Mouse (Mus musculus): ENCODE data around the gene Myh7b. TPM values are rescaled to one million over a fixed set of nuclear protein-coding genes. Genes with fewer than 3 reads are reported as not detected.
A peak's percentile ranks its signal among the peaks of the same experiment; 100 is the strongest.

Myh7b gene
- polyA plus RNA-seq, 1 experiment from 2014 or later, result 0.75 TPM

DNA sequence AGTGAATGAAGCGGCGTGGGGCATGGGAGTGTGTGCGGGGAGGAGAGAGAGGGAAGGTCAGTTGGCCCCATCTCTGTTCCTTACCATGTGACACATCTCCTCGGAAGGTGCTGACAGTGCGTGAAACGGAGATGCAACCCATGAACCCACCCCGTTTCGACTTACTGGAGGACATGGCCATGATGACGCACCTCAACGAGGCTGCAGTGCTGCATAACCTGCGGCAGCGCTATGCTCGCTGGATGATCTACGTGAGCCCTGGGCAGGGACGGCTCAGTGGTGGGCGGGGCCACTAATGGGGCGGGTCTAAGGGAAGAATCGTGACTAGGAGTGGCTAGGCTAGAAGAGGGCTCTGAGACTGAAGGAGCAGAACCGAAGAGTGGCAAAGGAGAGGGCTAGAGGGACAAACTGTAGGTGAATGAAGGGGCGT, 2.3 kb downstream of the Myh7b start:
- Histone ChIP-seq H3K27me3 (ENCODE audit: control insufficient read depth, insufficient read depth, low read depth, low read length) (no peaks in the 10 kb centered on the region), H3K9me3 (ENCODE audit: control insufficient read depth, low read length) (no peaks in the 10 kb centered on the region), H3K9ac (ENCODE audit: low read length) (no peak overlapping the region), H3K36me3 (ENCODE audit: control insufficient read depth, insufficient read depth, low read length) (no peaks in the 10 kb centered on the region), H3K27ac (ENCODE audit: low read length) (no peak overlapping the region), H3K4me2 (ENCODE audit: low read depth, low read length) (peak overlapping the region; percentile 52), H3K4me1 (replicated peaks; ENCODE audit: control insufficient read depth, insufficient read depth, low read length) (0 out of 2 replicates have a peak, but pooled peaks cover 2% of the 10 kb centered on the region), H3K4me3 (ENCODE audit: low read length) (peak overlapping the region; percentile 33)
- ATAC-seq (ENCODE audit: low read depth), result peak; percentile 96
- 3% methylated on average over 20 of the region's 20 CpGs for WGBS

DNA sequence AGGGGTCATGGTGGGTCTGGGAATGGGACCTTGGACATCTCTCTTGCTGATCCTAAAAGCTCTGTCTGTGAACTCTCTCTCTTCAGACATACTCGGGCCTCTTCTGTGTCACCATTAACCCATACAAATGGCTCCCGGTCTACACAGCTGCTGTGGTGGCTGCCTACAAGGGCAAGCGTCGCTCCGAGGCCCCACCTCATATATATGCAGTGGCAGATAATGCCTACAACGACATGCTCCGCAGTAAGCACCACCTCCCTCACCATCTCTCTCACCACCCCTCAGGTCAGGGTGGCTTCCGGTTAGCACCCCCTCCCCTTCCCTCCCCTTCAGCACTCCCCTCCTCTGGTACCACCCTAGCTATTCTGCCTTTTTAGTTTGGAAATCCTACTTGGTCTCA, 2.9 kb downstream of the Myh7b start:
- H3K4me2 ChIP-seq (ENCODE audit: low read depth, low read length), result peak overlapping the region; percentile 52; the same call in 1 of the 2 replicates
- no peak for ATAC-seq (ENCODE audit: low read depth)
- H3K4me1 ChIP-seq (replicated peaks; ENCODE audit: control insufficient read depth, insufficient read depth, low read length), result 0 out of 2 replicates have a peak, but pooled peaks cover 2% of the 10 kb centered on the region
- H3K9ac ChIP-seq (ENCODE audit: low read length), result no peak overlapping the region
- H3K36me3 ChIP-seq (ENCODE audit: control insufficient read depth, insufficient read depth, low read length), result no peaks in the 10 kb centered on the region
- 49% methylated on average over 8 of the region's 8 CpGs for WGBS
- no peaks in the 10 kb centered on the region for H3K27me3 ChIP-seq (ENCODE audit: control insufficient read depth, insufficient read depth, low read depth, low read length)
- no peak overlapping the region for H3K27ac ChIP-seq (ENCODE audit: low read length)
- no peak overlapping the region for H3K4me3 ChIP-seq (ENCODE audit: low read length)
- H3K9me3 ChIP-seq (ENCODE audit: control insufficient read depth, low read length), result no peaks in the 10 kb centered on the region

DNA sequence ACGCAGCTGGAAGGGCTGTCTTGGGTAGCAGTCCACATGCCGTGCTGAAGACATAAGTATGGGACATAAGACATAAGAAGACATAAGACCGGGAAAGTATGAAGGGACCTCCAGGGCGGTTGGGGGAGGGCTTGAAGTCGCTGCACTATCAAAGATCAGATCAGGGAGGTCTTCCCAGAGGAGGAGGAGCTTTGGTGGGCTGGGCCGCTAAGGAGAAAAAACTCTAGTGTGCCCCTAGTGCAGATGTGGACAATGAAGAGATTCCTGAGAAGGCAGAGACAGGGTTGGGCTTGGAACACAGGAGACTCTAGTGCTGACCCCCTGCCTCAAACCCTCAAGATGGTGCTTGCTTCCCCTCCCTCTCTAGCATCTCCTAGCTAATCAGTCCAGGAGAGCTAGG, 6.0 kb downstream of the Myh7b start:
- 34% methylated on average over 6 of the region's 6 CpGs for WGBS
- Histone ChIP-seq H3K9me3 (ENCODE audit: control insufficient read depth, low read length) (no peaks in the 10 kb centered on the region), H3K9ac (ENCODE audit: low read length) (no peak overlapping the region), H3K4me2 (ENCODE audit: low read depth, low read length) (no peak overlapping the region), H3K36me3 (ENCODE audit: control insufficient read depth, insufficient read depth, low read length) (no peaks in the 10 kb centered on the region), H3K27ac (ENCODE audit: low read length) (no peak overlapping the region), H3K4me3 (ENCODE audit: low read length) (no peak overlapping the region), H3K27me3 (ENCODE audit: control insufficient read depth, insufficient read depth, low read depth, low read length) (no peaks in the 10 kb centered on the region), H3K4me1 (replicated peaks; ENCODE audit: control insufficient read depth, insufficient read depth, low read length) (0 out of 2 replicates have a peak, but pooled peaks cover 2% of the 10 kb centered on the region)
- ATAC-seq (ENCODE audit: low read depth), result no peak

DNA sequence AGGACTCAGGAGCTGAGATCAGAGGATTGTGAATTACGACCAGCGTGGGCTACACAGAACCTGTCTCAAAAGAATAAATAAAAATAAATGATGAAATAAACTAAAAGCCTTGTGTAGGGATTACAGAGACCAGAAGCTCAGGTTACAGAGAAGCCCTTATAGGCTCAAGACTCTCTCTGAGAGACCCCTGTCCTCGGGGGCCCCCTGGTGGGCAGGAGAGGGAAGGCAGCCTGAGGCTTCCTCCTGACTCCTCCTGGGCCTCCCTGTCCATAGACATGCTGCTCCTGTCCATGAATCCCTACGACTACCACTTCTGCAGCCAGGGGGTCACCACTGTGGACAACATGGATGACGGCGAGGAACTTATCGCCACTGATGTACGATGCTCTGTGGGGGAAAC, 8.8 kb downstream of the Myh7b start:
- peak; percentile 76 for ATAC-seq (ENCODE audit: low read depth)
- H3K4me2 ChIP-seq (ENCODE audit: low read depth, low read length), result no peak overlapping the region
- H3K4me1 ChIP-seq (replicated peaks; ENCODE audit: control insufficient read depth, insufficient read depth, low read length), result no peaks in the 10 kb centered on the region
- H3K4me3 ChIP-seq (ENCODE audit: low read length), result no peak overlapping the region
- H3K9ac ChIP-seq (ENCODE audit: low read length), result no peak overlapping the region
- no peaks in the 10 kb centered on the region for H3K36me3 ChIP-seq (ENCODE audit: control insufficient read depth, insufficient read depth, low read length)
- WGBS, result 13% methylated on average over 8 of the region's 8 CpGs
- no peaks in the 10 kb centered on the region for H3K9me3 ChIP-seq (ENCODE audit: control insufficient read depth, low read length)
- H3K27ac ChIP-seq (ENCODE audit: low read length), result no peak overlapping the region
- H3K27me3 ChIP-seq (ENCODE audit: control insufficient read depth, insufficient read depth, low read depth, low read length), result no peaks in the 10 kb centered on the region; the same call in 1 of the 2 replicates

DNA sequence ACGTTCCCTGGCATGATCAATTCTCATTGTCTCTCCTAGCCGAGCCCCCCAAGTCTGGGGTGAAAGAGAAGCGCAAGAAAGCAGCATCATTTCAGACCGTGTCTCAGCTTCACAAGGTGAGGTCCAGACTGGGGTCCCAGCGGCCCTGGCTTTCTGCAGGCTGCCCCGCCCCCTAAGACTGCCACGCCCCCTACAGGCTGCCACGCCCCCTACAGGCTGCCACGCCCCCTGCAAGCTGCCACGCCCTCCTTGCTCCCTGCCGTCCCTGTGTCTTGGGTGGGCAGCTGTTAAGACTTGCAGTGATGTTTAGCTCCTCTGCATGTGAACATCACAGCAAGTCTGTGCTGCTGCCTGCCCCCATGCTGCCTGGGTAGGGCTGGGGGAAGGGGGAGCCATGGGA, 11.6 kb downstream of the Myh7b start:
- Histone ChIP-seq H3K4me2 (ENCODE audit: low read depth, low read length) (no peak overlapping the region), H3K9me3 (ENCODE audit: control insufficient read depth, low read length) (no peaks in the 10 kb centered on the region), H3K9ac (ENCODE audit: low read length) (no peak overlapping the region), H3K4me1 (replicated peaks; ENCODE audit: control insufficient read depth, insufficient read depth, low read length) (no peaks in the 10 kb centered on the region), H3K4me3 (ENCODE audit: low read length) (no peak overlapping the region), H3K36me3 (ENCODE audit: control insufficient read depth, insufficient read depth, low read length) (no peaks in the 10 kb centered on the region), H3K27ac (ENCODE audit: low read length) (no peak overlapping the region), H3K27me3 (ENCODE audit: control insufficient read depth, insufficient read depth, low read depth, low read length) (peaks cover 11% of the 10 kb centered on the region; the same call in 1 of the 2 replicates)
- ATAC-seq (ENCODE audit: low read depth), result no peak
- WGBS, result 25% methylated on average over 11 of the region's 11 CpGs

DNA sequence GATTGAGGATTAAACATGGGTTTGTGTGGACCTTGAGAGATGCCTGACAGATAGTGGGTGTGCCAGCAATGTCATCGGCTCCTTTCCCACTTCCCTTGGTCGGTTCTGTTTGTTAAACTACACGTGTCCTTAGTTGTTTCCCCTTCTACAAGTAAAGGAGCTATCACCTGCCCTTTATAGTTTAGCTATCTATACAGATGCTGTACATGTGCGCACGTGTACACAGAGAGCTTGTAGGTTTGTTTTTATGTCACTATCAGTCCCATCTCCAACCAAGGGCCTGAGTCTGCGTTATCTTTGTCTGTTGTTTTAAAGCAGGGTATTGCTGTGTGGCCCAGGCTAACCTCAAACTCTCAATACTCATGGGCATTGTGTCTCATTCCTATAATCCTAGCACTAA, 13.0 kb downstream of the Myh7b start:
- WGBS, result 68% methylated on average over 6 of the region's 6 CpGs
- no peak overlapping the region for H3K4me2 ChIP-seq (ENCODE audit: low read depth, low read length)
- peaks cover 2% of the 10 kb centered on the region; the same call in 1 of the 2 replicates for H3K4me1 ChIP-seq (replicated peaks; ENCODE audit: control insufficient read depth, insufficient read depth, low read length)
- ATAC-seq (ENCODE audit: low read depth), result no peak
- H3K9ac ChIP-seq (ENCODE audit: low read length), result no peak overlapping the region
- H3K36me3 ChIP-seq (ENCODE audit: control insufficient read depth, insufficient read depth, low read length), result no peaks in the 10 kb centered on the region
- H3K27me3 ChIP-seq (ENCODE audit: control insufficient read depth, insufficient read depth, low read depth, low read length), result peaks cover 24% of the 10 kb centered on the region
- no peak overlapping the region for H3K4me3 ChIP-seq (ENCODE audit: low read length)
- H3K9me3 ChIP-seq (ENCODE audit: control insufficient read depth, low read length), result no peaks in the 10 kb centered on the region
- H3K27ac ChIP-seq (ENCODE audit: low read length), result no peak overlapping the region

DNA sequence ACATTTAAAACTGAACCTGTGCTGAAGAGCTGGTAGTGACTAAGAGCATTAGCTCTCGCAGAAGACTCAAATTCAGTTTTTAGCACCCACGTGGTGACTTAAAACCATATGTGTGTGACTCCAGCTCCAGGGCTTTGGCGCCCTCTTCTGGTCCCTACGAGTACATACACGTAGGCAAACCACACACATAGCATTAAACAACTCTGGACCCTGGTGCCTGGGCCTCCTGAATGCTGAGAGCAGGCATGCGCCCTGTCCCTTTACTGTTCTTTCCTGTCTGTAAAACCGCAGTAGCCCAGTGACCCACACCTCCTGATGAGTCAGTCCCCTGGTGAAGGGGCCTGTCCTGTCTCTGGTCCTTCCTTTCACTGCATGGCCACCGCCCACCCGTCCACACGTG, 13.7 kb downstream of the Myh7b start:
- ATAC-seq (ENCODE audit: low read depth), result no peak; the same call in 1 of the 2 replicates
- H3K9ac ChIP-seq (ENCODE audit: low read length), result no peak overlapping the region
- no peaks in the 10 kb centered on the region for H3K9me3 ChIP-seq (ENCODE audit: control insufficient read depth, low read length)
- no peak overlapping the region for H3K4me3 ChIP-seq (ENCODE audit: low read length)
- no peak overlapping the region for H3K4me2 ChIP-seq (ENCODE audit: low read depth, low read length)
- H3K4me1 ChIP-seq (replicated peaks; ENCODE audit: control insufficient read depth, insufficient read depth, low read length), result peaks cover 9% of the 10 kb centered on the region; the same call in 1 of the 2 replicates
- no peak overlapping the region for H3K27ac ChIP-seq (ENCODE audit: low read length)
- 25% methylated on average over 10 of the region's 10 CpGs for WGBS
- peaks cover 32% of the 10 kb centered on the region for H3K27me3 ChIP-seq (ENCODE audit: control insufficient read depth, insufficient read depth, low read depth, low read length)
- H3K36me3 ChIP-seq (ENCODE audit: control insufficient read depth, insufficient read depth, low read length), result no peaks in the 10 kb centered on the region

DNA sequence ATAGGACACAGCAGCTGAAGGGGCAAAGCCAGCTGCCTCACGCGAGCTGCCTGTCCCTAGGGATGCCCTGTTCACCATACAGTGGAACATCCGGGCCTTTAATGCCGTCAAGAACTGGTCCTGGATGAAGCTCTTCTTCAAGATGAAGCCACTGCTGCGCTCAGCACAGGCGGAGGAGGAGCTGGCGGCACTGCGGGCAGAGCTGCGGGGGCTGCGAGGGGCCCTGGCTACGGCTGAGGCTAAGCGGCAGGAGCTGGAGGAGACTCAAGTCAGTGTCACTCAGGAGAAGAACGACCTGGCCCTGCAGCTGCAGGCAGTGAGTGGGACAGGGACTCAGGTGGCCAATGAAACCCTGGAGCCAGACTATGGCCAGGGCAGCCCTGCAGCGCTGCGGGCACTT, 15.3 kb downstream of the Myh7b start:
- no peak overlapping the region for H3K4me2 ChIP-seq (ENCODE audit: low read depth, low read length)
- ATAC-seq (ENCODE audit: low read depth), result no peak
- no peak overlapping the region for H3K4me3 ChIP-seq (ENCODE audit: low read length)
- H3K9ac ChIP-seq (ENCODE audit: low read length), result no peak overlapping the region
- no peak overlapping the region for H3K27ac ChIP-seq (ENCODE audit: low read length)
- 44% methylated on average over 15 of the region's 15 CpGs for WGBS
- H3K9me3 ChIP-seq (ENCODE audit: control insufficient read depth, low read length), result no peaks in the 10 kb centered on the region
- peaks cover 9% of the 10 kb centered on the region; the same call in 1 of the 2 replicates for H3K4me1 ChIP-seq (replicated peaks; ENCODE audit: control insufficient read depth, insufficient read depth, low read length)
- H3K36me3 ChIP-seq (ENCODE audit: control insufficient read depth, insufficient read depth, low read length), result no peaks in the 10 kb centered on the region; the same call in 1 of the 2 replicates
- peaks cover 47% of the 10 kb centered on the region for H3K27me3 ChIP-seq (ENCODE audit: control insufficient read depth, insufficient read depth, low read depth, low read length)

DNA sequence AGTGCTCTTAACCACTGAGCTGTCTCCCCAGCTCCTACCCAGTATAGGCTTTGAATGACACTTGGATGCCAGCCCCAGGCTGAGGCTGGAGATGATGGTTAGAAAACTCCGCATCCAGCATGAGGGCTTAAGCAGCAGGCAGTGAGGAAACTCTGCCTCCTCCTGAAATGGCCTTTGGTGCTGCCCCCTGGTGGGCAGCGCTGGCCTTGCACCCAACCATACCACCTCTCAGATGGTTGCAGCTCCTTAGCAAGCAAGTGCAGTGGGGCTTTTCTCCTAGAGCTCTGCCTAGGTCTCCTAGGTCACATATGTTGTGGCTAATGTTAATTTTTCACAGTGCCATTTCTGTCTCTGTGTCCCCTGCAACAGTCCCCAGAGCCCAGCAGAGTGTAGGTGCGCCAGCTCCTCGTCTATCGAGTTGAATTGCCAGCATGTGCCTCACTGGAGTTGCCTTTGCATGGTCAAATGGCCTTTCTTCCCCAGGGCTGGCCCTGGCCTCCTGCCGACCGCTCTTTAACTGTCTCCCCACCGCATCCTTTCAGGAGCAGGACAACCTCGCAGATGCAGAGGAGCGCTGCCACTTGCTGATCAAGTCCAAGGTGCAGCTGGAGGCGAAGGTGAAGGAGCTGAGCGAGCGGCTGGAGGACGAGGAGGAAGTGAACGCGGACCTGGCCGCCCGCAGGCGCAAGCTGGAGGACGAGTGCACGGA, 16.2 kb downstream of the Myh7b start:
- peaks cover 56% of the 10 kb centered on the region for H3K27me3 ChIP-seq (ENCODE audit: control insufficient read depth, insufficient read depth, low read depth, low read length)
- no peak overlapping the region for H3K4me3 ChIP-seq (ENCODE audit: low read length)
- ATAC-seq (ENCODE audit: low read depth), result no peak
- H3K9me3 ChIP-seq (ENCODE audit: control insufficient read depth, low read length), result no peaks in the 10 kb centered on the region
- 46% methylated on average over 21 of the region's 21 CpGs for WGBS
- no peak overlapping the region for H3K4me2 ChIP-seq (ENCODE audit: low read depth, low read length)
- H3K4me1 ChIP-seq (replicated peaks; ENCODE audit: control insufficient read depth, insufficient read depth, low read length), result peaks cover 9% of the 10 kb centered on the region; the same call in 1 of the 2 replicates
- H3K36me3 ChIP-seq (ENCODE audit: control insufficient read depth, insufficient read depth, low read length), result no peaks in the 10 kb centered on the region; the same call in 1 of the 2 replicates
- no peak overlapping the region for H3K27ac ChIP-seq (ENCODE audit: low read length)
- H3K9ac ChIP-seq (ENCODE audit: low read length), result no peak overlapping the region
